Mouse (Mus musculus): ENCODE measurements around the gene Tgm2. TPM values are rescaled to one million over a fixed set of nuclear protein-coding genes. Genes with fewer than 3 reads are reported as not detected.

Gene Tgm2
- polyA plus RNA-seq, 1 experiment from 2014 or later, result 97.0 TPM

DNA sequence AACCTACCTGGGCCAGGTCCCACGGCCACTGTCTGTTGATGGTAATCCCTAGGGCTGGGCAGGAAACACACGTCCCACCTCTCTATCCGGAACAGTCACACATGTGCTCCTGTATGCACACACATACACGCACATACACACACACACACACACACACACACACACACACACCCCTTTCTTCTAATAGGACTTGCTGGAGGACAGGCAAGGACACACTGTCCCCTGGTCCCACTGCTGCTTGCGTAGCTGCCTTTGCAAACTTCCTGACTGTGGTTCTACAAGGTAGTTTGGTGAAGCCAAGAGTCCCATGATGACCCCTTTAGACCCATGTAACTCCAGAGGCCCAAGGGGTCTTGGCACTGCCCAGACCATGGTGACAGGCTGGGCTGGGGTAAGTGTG, 5.6 kb downstream of the Tgm2 start:
- H3K27ac ChIP-seq (ENCODE audit: low read length), result peak overlapping the region; percentile 72
- 71% methylated on average over 5 of the region's 5 CpGs for WGBS

DNA sequence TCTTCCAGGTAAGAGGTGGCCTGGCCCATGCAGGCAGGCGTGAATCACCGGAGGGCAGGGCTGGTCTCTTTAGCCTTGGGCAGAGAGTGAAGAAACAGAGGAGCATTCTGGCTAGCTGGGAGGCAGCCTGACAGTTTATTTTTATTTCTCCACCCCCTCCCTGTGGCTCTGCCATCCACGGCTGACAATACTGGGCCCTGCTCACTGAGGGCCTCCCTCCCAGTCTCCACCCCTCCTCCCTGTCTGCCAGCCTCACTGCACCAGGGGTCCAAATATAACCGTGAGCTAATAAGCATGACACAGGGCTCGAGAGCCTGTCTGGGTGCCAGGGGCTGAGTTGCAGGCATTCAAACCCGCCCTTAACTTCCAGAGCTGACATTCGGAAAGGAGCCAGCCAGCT, 6.6 kb downstream of the Tgm2 start:
- ATAC-seq, result peak; percentile 74
- DNase-seq (ENCODE audit: low spot score), result peak; percentile 84

More for the DNA sequence above, 5.6 kb downstream of the Tgm2 start:
- Histone ChIP-seq H3K4me3 (ENCODE audit: low read depth, low read length) (no peak overlapping the region), H3K27me3 (replicated peaks; ENCODE audit: insufficient read depth, low read length) (no peaks in the 10 kb centered on the region), H3K4me2 (replicated peaks; ENCODE audit: low read depth, low read length) (no peak overlapping the region), H3K9ac (replicated peaks; ENCODE audit: low read depth) (no peak overlapping the region), H3K4me1 (ENCODE audit: insufficient read depth, low read depth, low read length) (peaks cover 48% of the 10 kb centered on the region), H3K9me3 (ENCODE audit: low read length) (no peaks in the 10 kb centered on the region), H3K36me3 (ENCODE audit: insufficient read depth, low read length) (no peaks in the 10 kb centered on the region)
- ATAC-seq (no peak), DNase-seq (ENCODE audit: low spot score) (no peak)
- TF ChIP-seq EP300 (IDR thresholded peaks at IDR 0.05), result peak; percentile 38; the same call in 1 of the 2 replicates
- TF ChIP-seq CTCF (IDR thresholded peaks at IDR 0.05), result no peak

GRCm38 (mm10) chr2:158138778-158139177, 7.5 kb downstream of the Tgm2 start:
- H3K4me1 ChIP-seq (ENCODE audit: insufficient read depth, low read depth, low read length), result peaks cover 37% of the 10 kb centered on the region
- peaks cover 9% of the 10 kb centered on the region; the same call in 1 of the 2 replicates for H3K36me3 ChIP-seq (ENCODE audit: insufficient read depth, low read length)
- no peaks in the 10 kb centered on the region for H3K27me3 ChIP-seq (replicated peaks; ENCODE audit: insufficient read depth, low read length)
- no peaks in the 10 kb centered on the region for H3K9me3 ChIP-seq (ENCODE audit: low read length)
- DNase-seq (ENCODE audit: low spot score) (no peak), ATAC-seq (no peak)
- no peak overlapping the region for H3K9ac ChIP-seq (replicated peaks; ENCODE audit: low read depth)
- no peak overlapping the region for H3K4me3 ChIP-seq (ENCODE audit: low read depth, low read length)
- peak overlapping the region; percentile 72; the same call in 1 of the 2 replicates for H3K27ac ChIP-seq (ENCODE audit: low read length)
- no peak overlapping the region for H3K4me2 ChIP-seq (replicated peaks; ENCODE audit: low read depth, low read length)
- no peak for TF ChIP-seq CTCF (IDR thresholded peaks at IDR 0.05)
- TF ChIP-seq EP300 (IDR thresholded peaks at IDR 0.05), result no peak
- WGBS, result 89% methylated on average over 9 of the region's 9 CpGs

More for the DNA sequence above, 6.6 kb downstream of the Tgm2 start:
- Histone ChIP-seq H3K4me3 (ENCODE audit: low read depth, low read length) (no peak overlapping the region), H3K4me1 (ENCODE audit: insufficient read depth, low read depth, low read length) (peaks cover 40% of the 10 kb centered on the region), H3K27ac (ENCODE audit: low read length) (peak overlapping the region; percentile 72), H3K9ac (replicated peaks; ENCODE audit: low read depth) (no peak overlapping the region), H3K27me3 (replicated peaks; ENCODE audit: insufficient read depth, low read length) (no peaks in the 10 kb centered on the region), H3K36me3 (ENCODE audit: insufficient read depth, low read length) (peaks cover 5% of the 10 kb centered on the region; the same call in 1 of the 2 replicates), H3K4me2 (replicated peaks; ENCODE audit: low read depth, low read length) (no peak overlapping the region), H3K9me3 (ENCODE audit: low read length) (no peaks in the 10 kb centered on the region)
- WGBS, result 23% methylated on average over 7 of the region's 7 CpGs
- no peak for TF ChIP-seq CTCF (IDR thresholded peaks at IDR 0.05)
- no peak; the same call in 1 of the 2 replicates for TF ChIP-seq EP300 (IDR thresholded peaks at IDR 0.05)

- Histone ChIP-seq H3K9me3 (ENCODE audit: low read length) (no peaks in the 10 kb centered on the region), H3K9ac (replicated peaks; ENCODE audit: low read depth) (no peak overlapping the region), H3K27me3 (replicated peaks; ENCODE audit: insufficient read depth, low read length) (no peaks in the 10 kb centered on the region), H3K4me3 (ENCODE audit: low read depth, low read length) (no peak overlapping the region), H3K27ac (ENCODE audit: low read length) (no peak overlapping the region), H3K4me1 (ENCODE audit: insufficient read depth, low read depth, low read length) (peaks cover 32% of the 10 kb centered on the region), H3K4me2 (replicated peaks; ENCODE audit: low read depth, low read length) (no peak overlapping the region), H3K36me3 (ENCODE audit: insufficient read depth, low read length) (peaks cover 18% of the 10 kb centered on the region; the same call in 1 of the 2 replicates)
- DNase-seq (ENCODE audit: low spot score), result no peak
- ATAC-seq, result no peak
- 80% methylated on average over 12 of the region's 12 CpGs for WGBS
- TF ChIP-seq CTCF (IDR thresholded peaks at IDR 0.05) (no peak), EP300 (IDR thresholded peaks at IDR 0.05) (no peak)
Measured at GRCm38 (mm10) chr2:158137771-158138170, 8.5 kb downstream of the Tgm2 start.

DNA sequence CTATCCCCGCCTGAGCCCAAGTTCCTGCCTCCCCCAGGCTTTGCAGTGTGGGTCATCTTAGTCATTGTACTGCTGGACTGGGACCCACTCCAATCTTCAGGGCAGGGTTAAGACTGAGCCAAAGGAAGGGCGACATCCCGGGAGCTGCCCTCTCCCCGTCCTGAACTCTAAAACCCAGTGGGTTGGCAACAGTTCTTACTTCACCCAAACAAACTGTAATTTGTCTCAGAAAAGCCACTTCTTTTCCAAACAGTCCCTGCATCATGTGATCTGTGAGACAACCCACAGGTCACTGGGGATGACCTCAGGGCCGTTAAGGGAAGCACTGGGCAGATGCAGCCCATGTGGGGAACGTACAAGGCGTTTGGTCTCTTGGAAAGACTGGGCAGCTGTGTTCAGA, 10.0 kb downstream of the Tgm2 start:
- Histone ChIP-seq H3K27ac (ENCODE audit: low read length) (peak overlapping the region; percentile 54), H3K36me3 (ENCODE audit: insufficient read depth, low read length) (peaks cover 28% of the 10 kb centered on the region), H3K9me3 (ENCODE audit: low read length) (no peaks in the 10 kb centered on the region), H3K4me3 (ENCODE audit: low read depth, low read length) (no peak overlapping the region), H3K4me1 (ENCODE audit: insufficient read depth, low read depth, low read length) (peaks cover 17% of the 10 kb centered on the region; the same call in 1 of the 2 replicates), H3K4me2 (replicated peaks; ENCODE audit: low read depth, low read length) (no peak overlapping the region), H3K27me3 (replicated peaks; ENCODE audit: insufficient read depth, low read length) (no peaks in the 10 kb centered on the region), H3K9ac (replicated peaks; ENCODE audit: low read depth) (no peak overlapping the region)
- DNase-seq (ENCODE audit: low spot score) (peak; percentile 91), ATAC-seq (peak; percentile 77)
- WGBS, result 31% methylated on average over 7 of the region's 7 CpGs
- TF ChIP-seq CTCF (IDR thresholded peaks at IDR 0.05) (no peak), EP300 (IDR thresholded peaks at IDR 0.05) (peak; percentile 61)

GRCm38 (mm10) chr2:158133050-158133449, 13.2 kb downstream of the Tgm2 start:
- Histone ChIP-seq H3K27me3 (replicated peaks; ENCODE audit: insufficient read depth, low read length) (no peaks in the 10 kb centered on the region), H3K4me1 (ENCODE audit: insufficient read depth, low read depth, low read length) (peaks cover 16% of the 10 kb centered on the region; the same call in 1 of the 2 replicates), H3K27ac (ENCODE audit: low read length) (no peak overlapping the region), H3K36me3 (ENCODE audit: insufficient read depth, low read length) (peaks cover 37% of the 10 kb centered on the region), H3K4me3 (ENCODE audit: low read depth, low read length) (no peak overlapping the region), H3K9me3 (ENCODE audit: low read length) (no peaks in the 10 kb centered on the region), H3K4me2 (replicated peaks; ENCODE audit: low read depth, low read length) (no peak overlapping the region), H3K9ac (replicated peaks; ENCODE audit: low read depth) (no peak overlapping the region)
- WGBS, result 70% methylated on average over 6 of the region's 6 CpGs
- TF ChIP-seq CTCF (IDR thresholded peaks at IDR 0.05) (no peak), EP300 (IDR thresholded peaks at IDR 0.05) (no peak)
- ATAC-seq (no peak), DNase-seq (ENCODE audit: low spot score) (peak; percentile 47)
